Mouse (Mus musculus) myocyte (in vitro differentiated cells): Measurements from ENCODE around the gene Ncf4. TPM values are rescaled to one million over a fixed set of nuclear protein-coding genes. Genes with fewer than 3 reads are reported as not detected.

Experiments used
- H3K27me3 ChIP-seq: one replicate; pipeline ENCODE4 v1.6.1; 2011; ENCODE audit not compliant: control insufficient read depth, insufficient read depth, insufficient read length
- H3K36me3 ChIP-seq: one replicate; pipeline ENCODE4 v1.6.1; 2011; ENCODE audit not compliant: control insufficient read depth, insufficient read depth
- H3K4me2 ChIP-seq: one replicate; pipeline ENCODE4 v1.6.1; 2011; ENCODE audit warnings: low read depth, control low read depth
- H3K4me3 ChIP-seq: one replicate; pipeline ENCODE4 v1.5.1; 2011; ENCODE audit warnings: mild to moderate bottlenecking, control low read depth, moderate library complexity
- H3K79me2 ChIP-seq: one replicate; pipeline ENCODE4 v1.6.1; 2011; ENCODE audit not compliant: control insufficient read depth, insufficient read depth
- H3ac ChIP-seq: one replicate; pipeline ENCODE4 v1.6.1; 2011; ENCODE audit not compliant: control insufficient read depth, insufficient read length
- CEBPB ChIP-seq: IDR thresholded peaks from 2 replicates; pipeline ENCODE4 v1.6.1; 2011; ENCODE audit warnings: mild to moderate bottlenecking, moderate library complexity; ENCODE audit not compliant: poor library complexity, insufficient read depth, severe bottlenecking
- E2F4 ChIP-seq: IDR thresholded peaks from one replicate; pipeline ENCODE4 v1.6.1; 2011; ENCODE audit warnings: mild to moderate bottlenecking, control low read depth, moderate library complexity; ENCODE audit not compliant: insufficient read depth
- MAX ChIP-seq: IDR thresholded peaks from one replicate; pipeline ENCODE4 v1.6.1; 2011; ENCODE audit warnings: low read depth, mild to moderate bottlenecking, control low read depth
- MYOD1 ChIP-seq, 3 experiments: IDR thresholded peaks; one replicate each; pipeline ENCODE4 v1.6.1; 2011; ENCODE audit warnings: control low read depth in 2 of 3, low read depth in 2 of 3, mild to moderate bottlenecking in 2 of 3, moderate library complexity in 1 of 3; ENCODE audit not compliant: insufficient read length in 2 of 3, control insufficient read depth in 1 of 3
- MYOG ChIP-seq, 3 experiments: IDR thresholded peaks; one replicate each; pipeline ENCODE4 v1.6.1; 2011; ENCODE audit warnings: control low read depth in 2 of 3, low read depth in 2 of 3, mild to moderate bottlenecking in 2 of 3; ENCODE audit not compliant: insufficient read length in 2 of 3, control insufficient read depth in 1 of 3, insufficient read depth in 1 of 3
- POLR2A ChIP-seq: IDR thresholded peaks from one replicate; pipeline ENCODE4 v1.6.1; 2011; ENCODE audit warnings: low read depth, mild to moderate bottlenecking, control low read depth, moderate library complexity; ENCODE audit not compliant: insufficient read length
- POLR2AphosphoS2 ChIP-seq: IDR thresholded peaks from one replicate; pipeline ENCODE4 v1.6.1; 2011; ENCODE audit warnings: low read depth, control low read depth; ENCODE audit not compliant: insufficient read length
- REST ChIP-seq: IDR thresholded peaks from one replicate; pipeline ENCODE4 v1.6.1; 2011; ENCODE audit warnings: mild to moderate bottlenecking, control low read depth, moderate library complexity; ENCODE audit not compliant: insufficient read depth, insufficient read length
- SRF ChIP-seq: IDR thresholded peaks from one replicate; pipeline ENCODE4 v1.6.1; 2011; ENCODE audit warnings: low read depth; ENCODE audit not compliant: control insufficient read depth, insufficient read length
- TCF12 ChIP-seq: IDR thresholded peaks from one replicate; pipeline ENCODE4 v1.6.1; 2011; ENCODE audit warnings: mild to moderate bottlenecking, control low read depth; ENCODE audit not compliant: poor library complexity, insufficient read depth, severe bottlenecking
- TCF3 ChIP-seq: IDR thresholded peaks from one replicate; pipeline ENCODE4 v1.6.1; 2011; ENCODE audit warnings: low read depth, control low read depth; ENCODE audit not compliant: insufficient read length
- USF1 ChIP-seq: IDR thresholded peaks from one replicate; pipeline ENCODE4 v1.6.1; 2011; ENCODE audit warnings: low read depth, mild to moderate bottlenecking, control low read depth, moderate library complexity
- polyA plus RNA-seq: library from polyadenylated mRNA; unstranded; fragments of >200 nt; fragmentation: generic; extraction: Trizol; gene quantifications from one replicate; pipeline ENCODE4 v1.2.1, GENCODE M21; 2012; ENCODE audit warnings: missing spikeins

Gene Ncf4
- polyA plus RNA-seq, 1 experiment = 0.79 TPM

DNA sequence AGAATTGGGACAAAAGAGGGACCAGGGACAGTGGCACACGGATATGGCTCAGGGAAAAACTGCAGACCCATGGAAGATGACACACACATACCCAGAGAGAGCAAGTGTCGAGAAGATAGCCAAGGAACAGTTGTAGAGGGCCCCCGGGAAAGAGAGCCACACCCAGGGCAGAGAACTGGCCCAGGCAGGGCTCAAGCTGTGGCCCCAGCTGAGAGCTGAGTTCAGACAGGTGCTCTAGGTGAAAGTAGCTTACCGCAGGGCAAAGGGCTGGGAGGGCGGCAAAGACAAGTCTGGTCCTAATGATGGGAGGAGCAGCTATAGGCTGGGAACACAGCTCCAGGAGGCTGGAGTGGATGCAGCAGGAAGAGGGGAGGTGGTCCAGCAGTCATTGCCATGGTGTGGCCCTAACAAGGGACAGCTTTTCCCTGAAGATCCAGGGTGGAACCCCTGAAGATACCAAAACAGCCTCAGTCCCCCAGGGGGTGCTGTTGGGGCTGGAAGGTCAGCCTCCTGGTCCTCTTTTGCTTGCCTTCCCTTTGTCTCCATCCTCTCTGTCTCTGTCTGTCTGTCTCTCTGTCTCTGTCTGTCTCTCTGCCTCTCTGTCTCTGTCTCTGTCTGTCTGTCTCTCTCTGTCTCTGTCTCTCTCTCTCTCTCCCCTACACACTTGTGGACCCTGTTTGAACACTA, 9.6 kb upstream of the Ncf4 start:
- H3ac ChIP-seq = no peak overlapping the region
- H3K4me2 ChIP-seq = no peak overlapping the region
- H3K27me3 ChIP-seq = peaks cover 35% of the 10 kb centered on the region
- no peak overlapping the region for H3K4me3 ChIP-seq
- TF ChIP-seq E2F4 (no peak), TCF12 (no peak), POLR2AphosphoS2 (no peak), MAX (no peak), REST (no peak), CEBPB (no peak)
- H3K79me2 ChIP-seq = no peaks in the 10 kb centered on the region
- no peaks in the 10 kb centered on the region for H3K36me3 ChIP-seq

DNA sequence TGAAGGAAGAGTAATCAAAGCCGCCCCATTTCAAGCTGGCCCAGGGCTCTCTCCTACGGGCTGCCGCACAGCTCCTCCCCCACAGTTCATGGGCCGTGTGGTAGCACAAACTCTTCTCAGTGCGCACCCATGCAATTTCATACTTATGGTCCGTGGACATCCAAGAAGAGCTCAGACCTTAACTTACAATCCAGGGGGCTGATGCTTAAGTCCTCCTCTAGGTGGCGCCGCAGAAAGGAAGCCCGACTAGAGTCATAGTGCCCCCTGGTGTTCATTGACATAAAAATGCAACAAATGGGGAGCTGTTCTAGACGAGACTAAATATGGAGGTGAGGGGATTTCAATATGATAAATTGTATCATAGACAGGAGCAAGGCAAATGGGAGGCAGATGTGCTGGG, 5.1 kb upstream of the Ncf4 start:
- Histone ChIP-seq H3K79me2 (no peaks in the 10 kb centered on the region), H3K36me3 (no peaks in the 10 kb centered on the region), H3K27me3 (peaks cover 58% of the 10 kb centered on the region), H3ac (no peak overlapping the region), H3K4me3 (no peak overlapping the region), H3K4me2 (no peak overlapping the region)
- TF ChIP-seq SRF = no peak

DNA sequence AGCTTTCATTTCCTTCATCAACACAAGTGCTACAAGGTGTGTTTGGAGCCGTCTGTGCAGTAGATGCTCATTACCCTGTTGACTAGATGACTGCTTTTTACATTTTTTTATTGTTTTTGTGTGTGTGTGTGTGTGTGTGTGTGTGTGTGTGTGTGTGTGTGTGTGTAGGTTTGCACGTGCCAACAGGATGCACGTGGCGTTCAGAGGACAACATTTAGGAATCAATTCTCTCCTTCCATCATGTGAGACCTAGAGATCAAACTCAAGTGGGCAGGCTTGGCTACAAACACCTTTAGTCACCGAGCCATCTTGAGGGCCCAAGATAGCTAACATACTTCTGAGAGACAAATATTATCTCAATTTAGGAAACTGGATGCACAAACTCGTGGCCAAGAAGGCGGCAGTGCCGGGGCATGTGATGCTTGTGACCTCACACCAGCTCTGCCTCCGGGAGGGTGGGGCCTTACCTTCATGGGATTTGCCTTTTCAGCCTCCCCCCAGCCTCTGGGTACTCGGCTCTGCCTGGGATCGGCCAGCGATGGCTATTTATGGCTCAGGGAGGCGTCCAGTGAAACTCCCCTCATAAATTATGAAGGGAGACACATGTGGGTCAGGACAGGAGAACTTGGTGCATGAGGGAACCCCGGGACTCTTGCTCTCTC, 4.5 kb upstream of the Ncf4 start:
- Histone ChIP-seq H3ac (no peak overlapping the region), H3K79me2 (no peaks in the 10 kb centered on the region), H3K36me3 (no peaks in the 10 kb centered on the region), H3K27me3 (peaks cover 61% of the 10 kb centered on the region), H3K4me3 (no peak overlapping the region), H3K4me2 (no peak overlapping the region)
- TF ChIP-seq TCF3 = no peak
- TF ChIP-seq TCF12 = no peak
- no peak for TF ChIP-seq POLR2A

DNA sequence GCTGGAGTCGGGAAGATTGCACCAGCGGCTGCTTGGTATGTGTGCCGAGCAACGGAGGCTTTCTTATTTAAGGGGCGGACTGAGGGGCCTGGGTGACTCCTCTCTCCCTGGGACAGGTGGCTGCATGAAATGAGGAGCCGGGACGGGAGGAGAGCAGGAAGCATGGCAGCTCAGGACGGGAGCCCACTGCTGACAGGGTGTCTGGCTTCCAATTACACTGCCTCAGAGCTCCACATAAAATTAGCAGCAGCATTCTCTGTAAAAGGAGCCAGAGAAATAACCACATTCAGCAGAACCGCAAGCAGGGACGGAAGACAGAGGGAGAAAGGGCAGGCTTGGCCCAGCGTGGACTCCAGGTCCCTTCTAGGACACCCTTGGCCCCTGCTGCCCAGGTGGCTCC, 3.3 kb upstream of the Ncf4 start:
- no peak overlapping the region for H3ac ChIP-seq
- no peak overlapping the region for H3K4me2 ChIP-seq
- no peak overlapping the region for H3K4me3 ChIP-seq
- H3K36me3 ChIP-seq = no peaks in the 10 kb centered on the region
- H3K27me3 ChIP-seq = peaks cover 53% of the 10 kb centered on the region
- peak in 1 of 3 experiments; percentile 69 for TF ChIP-seq MYOD1 (IDR thresholded peaks at IDR 0.05; ENCODE audit: control insufficient read depth in 1 of 3, insufficient read length in 2 of 3, low read depth in 2 of 3)
- TF ChIP-seq POLR2A = no peak
- H3K79me2 ChIP-seq = no peaks in the 10 kb centered on the region

DNA sequence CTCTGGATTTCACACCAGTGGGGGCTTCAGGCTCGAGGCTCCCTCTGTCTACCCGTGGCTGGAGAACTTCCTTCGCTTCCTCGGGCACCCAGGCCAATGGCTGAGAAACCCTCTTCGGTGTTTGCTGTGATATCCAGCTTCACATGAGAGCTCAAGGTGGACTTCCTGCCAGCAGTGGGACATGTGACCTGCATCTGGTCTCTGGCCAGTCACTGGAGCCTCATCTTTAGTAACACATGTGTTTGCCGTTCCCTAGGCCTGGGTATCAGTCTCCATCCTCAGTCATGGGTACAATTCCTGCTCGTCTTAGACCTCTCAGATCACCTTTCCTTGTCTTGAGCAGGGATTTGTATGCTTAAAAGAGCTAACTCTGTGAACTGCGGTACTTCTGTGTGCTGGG, 1.5 kb upstream of the Ncf4 start:
- H3ac ChIP-seq = no peak overlapping the region
- no peaks in the 10 kb centered on the region for H3K36me3 ChIP-seq
- TF ChIP-seq USF1 (peak; percentile 44), E2F4 (no peak)
- no peak overlapping the region for H3K4me3 ChIP-seq
- H3K27me3 ChIP-seq = peaks cover 63% of the 10 kb centered on the region
- no peak overlapping the region for H3K4me2 ChIP-seq
- no peaks in the 10 kb centered on the region for H3K79me2 ChIP-seq

DNA sequence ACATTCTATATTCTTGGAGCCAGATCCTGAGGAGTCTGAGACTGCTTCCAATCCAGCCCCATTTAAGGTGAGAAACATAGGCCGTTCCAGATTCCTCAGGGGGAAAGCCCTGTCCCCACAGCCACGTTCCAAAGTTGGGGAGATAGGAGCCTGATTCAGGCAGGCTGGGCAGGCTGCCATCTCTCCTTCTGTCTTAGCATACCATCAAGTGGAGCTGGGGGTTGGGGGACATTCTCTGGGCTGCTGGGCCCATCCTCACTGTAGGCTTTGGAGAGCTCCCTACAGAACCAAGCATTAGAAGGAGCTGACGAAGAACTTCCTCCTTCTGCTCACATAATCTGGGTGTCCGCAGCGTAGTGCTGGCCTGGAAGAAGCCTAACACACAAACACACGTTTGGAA, 827 bp upstream of the Ncf4 start:
- Histone ChIP-seq H3K4me3 (no peak overlapping the region), H3K27me3 (peaks cover 64% of the 10 kb centered on the region), H3K4me2 (no peak overlapping the region), H3K36me3 (no peaks in the 10 kb centered on the region), H3K79me2 (no peaks in the 10 kb centered on the region), H3ac (no peak overlapping the region)
- TF ChIP-seq POLR2AphosphoS2 = no peak
- TF ChIP-seq TCF3 = no peak
- TF ChIP-seq CEBPB = no peak
- no peak for TF ChIP-seq TCF12
- no peak for TF ChIP-seq MYOD1 (IDR thresholded peaks at IDR 0.05; ENCODE audit: control insufficient read depth in 1 of 3, insufficient read length in 2 of 3, low read depth in 2 of 3)
- no peak for TF ChIP-seq MYOG (IDR thresholded peaks at IDR 0.05; ENCODE audit: control insufficient read depth in 1 of 3, insufficient read depth in 1 of 3, insufficient read length in 2 of 3, low read depth in 2 of 3)
- no peak for TF ChIP-seq POLR2A
- TF ChIP-seq REST = no peak
- no peak for TF ChIP-seq USF1
